Mouse (Mus musculus): ENCODE results near the gene Tsc22d3. TPM values are rescaled to one million over a fixed set of nuclear protein-coding genes. Genes with fewer than 3 reads are reported as not detected.

The Tsc22d3 gene
- polyA plus RNA-seq, 1 experiment from 2014 or later: 147 TPM

GRCm38 (mm10) chrX:140538649-140539048 is 61.8 kb downstream of the Tsc22d3 start:
- Histone ChIP-seq H3K9ac (ENCODE audit: low read depth, low read length) (no peak overlapping the region), H3K27ac (ENCODE audit: low read depth, low read length) (no peak overlapping the region), H3K4me3 (ENCODE audit: low read length) (no peak overlapping the region), H3K9me3 (ENCODE audit: control insufficient read depth, low read length) (no peaks in the 10 kb centered on the region), H3K27me3 (replicated peaks; ENCODE audit: control insufficient read depth, insufficient read depth, low read length) (no peaks in the 10 kb centered on the region; the same call in 1 of the 2 replicates), H3K36me3 (ENCODE audit: control insufficient read depth, insufficient read depth, low read length) (no peaks in the 10 kb centered on the region), H3K4me2 (ENCODE audit: low read length) (no peak overlapping the region), H3K4me1 (ENCODE audit: control insufficient read depth, insufficient read depth, low read depth, low read length) (peaks cover 3% of the 10 kb centered on the region; the same call in 1 of the 2 replicates)
- 70% methylated on average over 2 of the region's 2 CpGs for WGBS
- no peak for ATAC-seq

GRCm38 (mm10) chrX:140537662-140538061 is 62.8 kb downstream of the Tsc22d3 start:
- Histone ChIP-seq H3K27me3 (replicated peaks; ENCODE audit: control insufficient read depth, insufficient read depth, low read length) (no peaks in the 10 kb centered on the region; the same call in 1 of the 2 replicates), H3K27ac (ENCODE audit: low read depth, low read length) (no peak overlapping the region), H3K4me2 (ENCODE audit: low read length) (no peak overlapping the region), H3K4me1 (ENCODE audit: control insufficient read depth, insufficient read depth, low read depth, low read length) (peaks cover 3% of the 10 kb centered on the region; the same call in 1 of the 2 replicates), H3K4me3 (ENCODE audit: low read length) (no peak overlapping the region), H3K36me3 (ENCODE audit: control insufficient read depth, insufficient read depth, low read length) (no peaks in the 10 kb centered on the region), H3K9ac (ENCODE audit: low read depth, low read length) (no peak overlapping the region), H3K9me3 (ENCODE audit: control insufficient read depth, low read length) (no peaks in the 10 kb centered on the region)
- 45% methylated on average over 6 of the region's 6 CpGs for WGBS
- no peak for ATAC-seq

GRCm38 (mm10) chrX:140535487-140535886 is 65.0 kb downstream of the Tsc22d3 start:
- no peaks in the 10 kb centered on the region for H3K36me3 ChIP-seq (ENCODE audit: control insufficient read depth, insufficient read depth, low read length)
- H3K27me3 ChIP-seq (replicated peaks; ENCODE audit: control insufficient read depth, insufficient read depth, low read length): no peaks in the 10 kb centered on the region; the same call in 1 of the 2 replicates
- no peak for ATAC-seq
- no peaks in the 10 kb centered on the region for H3K4me1 ChIP-seq (ENCODE audit: control insufficient read depth, insufficient read depth, low read depth, low read length)
- WGBS: 79% methylated on average over 1 of the region's 1 CpGs
- no peak overlapping the region for H3K4me3 ChIP-seq (ENCODE audit: low read length)
- no peak overlapping the region for H3K4me2 ChIP-seq (ENCODE audit: low read length)
- no peaks in the 10 kb centered on the region for H3K9me3 ChIP-seq (ENCODE audit: control insufficient read depth, low read length)
- H3K9ac ChIP-seq (ENCODE audit: low read depth, low read length): no peak overlapping the region
- no peak overlapping the region for H3K27ac ChIP-seq (ENCODE audit: low read depth, low read length)

GRCm38 (mm10) chrX:140534306-140534705 is 66.2 kb downstream of the Tsc22d3 start:
- H3K27me3 ChIP-seq (replicated peaks; ENCODE audit: control insufficient read depth, insufficient read depth, low read length): no peaks in the 10 kb centered on the region; the same call in 1 of the 2 replicates
- no peak overlapping the region for H3K27ac ChIP-seq (ENCODE audit: low read depth, low read length)
- H3K4me2 ChIP-seq (ENCODE audit: low read length): no peak overlapping the region
- WGBS: 56% methylated on average over 3 of the region's 3 CpGs
- no peaks in the 10 kb centered on the region for H3K9me3 ChIP-seq (ENCODE audit: control insufficient read depth, low read length)
- no peak for ATAC-seq
- H3K9ac ChIP-seq (ENCODE audit: low read depth, low read length): no peak overlapping the region
- no peaks in the 10 kb centered on the region for H3K4me1 ChIP-seq (ENCODE audit: control insufficient read depth, insufficient read depth, low read depth, low read length)
- no peaks in the 10 kb centered on the region for H3K36me3 ChIP-seq (ENCODE audit: control insufficient read depth, insufficient read depth, low read length)
- no peak overlapping the region for H3K4me3 ChIP-seq (ENCODE audit: low read length)

- no peak overlapping the region for H3K9ac ChIP-seq (ENCODE audit: low read depth, low read length)
- no peaks in the 10 kb centered on the region for H3K9me3 ChIP-seq (ENCODE audit: control insufficient read depth, low read length)
- no peak overlapping the region for H3K4me3 ChIP-seq (ENCODE audit: low read length)
- H3K4me2 ChIP-seq (ENCODE audit: low read length): no peak overlapping the region
- H3K27ac ChIP-seq (ENCODE audit: low read depth, low read length): no peak overlapping the region
- no peaks in the 10 kb centered on the region for H3K36me3 ChIP-seq (ENCODE audit: control insufficient read depth, insufficient read depth, low read length)
- ATAC-seq: no peak
- no peaks in the 10 kb centered on the region for H3K4me1 ChIP-seq (ENCODE audit: control insufficient read depth, insufficient read depth, low read depth, low read length)
- H3K27me3 ChIP-seq (replicated peaks; ENCODE audit: control insufficient read depth, insufficient read depth, low read length): no peaks in the 10 kb centered on the region
- 86% methylated on average over 6 of the region's 6 CpGs for WGBS
These were observed 68.1 kb downstream of the Tsc22d3 start for GRCm38 (mm10) chrX:140532325-140532724.

GRCm38 (mm10) chrX:140531356-140531755 is 69.1 kb downstream of the Tsc22d3 start:
- Histone ChIP-seq H3K9ac (ENCODE audit: low read depth, low read length) (no peak overlapping the region), H3K4me2 (ENCODE audit: low read length) (no peak overlapping the region), H3K36me3 (ENCODE audit: control insufficient read depth, insufficient read depth, low read length) (no peaks in the 10 kb centered on the region), H3K9me3 (ENCODE audit: control insufficient read depth, low read length) (no peaks in the 10 kb centered on the region), H3K4me3 (ENCODE audit: low read length) (no peak overlapping the region), H3K27ac (ENCODE audit: low read depth, low read length) (no peak overlapping the region), H3K27me3 (replicated peaks; ENCODE audit: control insufficient read depth, insufficient read depth, low read length) (no peaks in the 10 kb centered on the region), H3K4me1 (ENCODE audit: control insufficient read depth, insufficient read depth, low read depth, low read length) (no peaks in the 10 kb centered on the region)
- no peak for ATAC-seq
- WGBS: 86% methylated on average over 2 of the region's 2 CpGs

- H3K4me3 ChIP-seq (ENCODE audit: low read length): no peak overlapping the region
- H3K9ac ChIP-seq (ENCODE audit: low read depth, low read length): no peak overlapping the region
- H3K9me3 ChIP-seq (ENCODE audit: control insufficient read depth, low read length): no peaks in the 10 kb centered on the region
- WGBS: 83% methylated on average over 5 of the region's 5 CpGs
- H3K27me3 ChIP-seq (replicated peaks; ENCODE audit: control insufficient read depth, insufficient read depth, low read length): no peaks in the 10 kb centered on the region
- H3K36me3 ChIP-seq (ENCODE audit: control insufficient read depth, insufficient read depth, low read length): no peaks in the 10 kb centered on the region
- no peak for ATAC-seq
- H3K27ac ChIP-seq (ENCODE audit: low read depth, low read length): no peak overlapping the region
- no peaks in the 10 kb centered on the region for H3K4me1 ChIP-seq (ENCODE audit: control insufficient read depth, insufficient read depth, low read depth, low read length)
- no peak overlapping the region for H3K4me2 ChIP-seq (ENCODE audit: low read length)
These were observed 69.8 kb downstream of the Tsc22d3 start for GRCm38 (mm10) chrX:140530632-140531031.

- Histone ChIP-seq H3K9ac (ENCODE audit: low read depth, low read length) (no peak overlapping the region), H3K36me3 (ENCODE audit: control insufficient read depth, insufficient read depth, low read length) (no peaks in the 10 kb centered on the region), H3K4me3 (ENCODE audit: low read length) (no peak overlapping the region), H3K27me3 (replicated peaks; ENCODE audit: control insufficient read depth, insufficient read depth, low read length) (no peaks in the 10 kb centered on the region), H3K9me3 (ENCODE audit: control insufficient read depth, low read length) (no peaks in the 10 kb centered on the region), H3K4me1 (ENCODE audit: control insufficient read depth, insufficient read depth, low read depth, low read length) (no peaks in the 10 kb centered on the region), H3K27ac (ENCODE audit: low read depth, low read length) (no peak overlapping the region), H3K4me2 (ENCODE audit: low read length) (no peak overlapping the region)
- 83% methylated on average over 5 of the region's 5 CpGs for whole genome bisulfite sequencing
- no peak for ATAC-seq
These were observed 71.3 kb downstream of the Tsc22d3 start for GRCm38 (mm10) chrX:140529074-140529561.

- Histone ChIP-seq H3K27ac (ENCODE audit: low read depth, low read length) (no peak overlapping the region), H3K9ac (ENCODE audit: low read depth, low read length) (no peak overlapping the region), H3K27me3 (replicated peaks; ENCODE audit: control insufficient read depth, insufficient read depth, low read length) (no peaks in the 10 kb centered on the region), H3K4me2 (ENCODE audit: low read length) (no peak overlapping the region), H3K4me3 (ENCODE audit: low read length) (no peak overlapping the region), H3K9me3 (ENCODE audit: control insufficient read depth, low read length) (no peaks in the 10 kb centered on the region), H3K36me3 (ENCODE audit: control insufficient read depth, insufficient read depth, low read length) (no peaks in the 10 kb centered on the region), H3K4me1 (ENCODE audit: control insufficient read depth, insufficient read depth, low read depth, low read length) (no peaks in the 10 kb centered on the region)
- 63% methylated on average over 6 of the region's 6 CpGs for WGBS
- ATAC-seq: no peak
These were observed 73.2 kb downstream of the Tsc22d3 start for GRCm38 (mm10) chrX:140527231-140527630.

GRCm38 (mm10) chrX:140526253-140526618 is 74.2 kb downstream of the Tsc22d3 start:
- no peak overlapping the region for H3K4me3 ChIP-seq (ENCODE audit: low read length)
- H3K9ac ChIP-seq (ENCODE audit: low read depth, low read length): no peak overlapping the region
- H3K4me2 ChIP-seq (ENCODE audit: low read length): no peak overlapping the region
- WGBS: 91% methylated on average over 5 of the region's 5 CpGs
- H3K27ac ChIP-seq (ENCODE audit: low read depth, low read length): no peak overlapping the region
- ATAC-seq: no peak
- H3K27me3 ChIP-seq (replicated peaks; ENCODE audit: control insufficient read depth, insufficient read depth, low read length): no peaks in the 10 kb centered on the region
- H3K36me3 ChIP-seq (ENCODE audit: control insufficient read depth, insufficient read depth, low read length): no peaks in the 10 kb centered on the region
- H3K4me1 ChIP-seq (ENCODE audit: control insufficient read depth, insufficient read depth, low read depth, low read length): no peaks in the 10 kb centered on the region
- no peaks in the 10 kb centered on the region for H3K9me3 ChIP-seq (ENCODE audit: control insufficient read depth, low read length)

All from hindbrain, embryonic 16.5 days (tissue).